Mouse (Mus musculus) neural tube, embryonic 14.5 days (tissue): ENCODE results near the gene C330021F23Rik. TPM values are rescaled to one million over a fixed set of nuclear protein-coding genes. Genes with fewer than 3 reads are reported as not detected.

Source experiments
- ATAC-seq: fragments of 200-750 bp; cut with Nextera tagmentation; 2 replicates; pipeline ENCODE4 v1.8.0; 2017; ENCODE audit warnings: low read depth, mild to moderate bottlenecking, moderate TSS enrichment, moderate library complexity
- H3K27ac ChIP-seq: fragments of 300-500 bp; sonication (generic); 2 replicates; pipeline ENCODE4 v1.5.1; 2014; ENCODE audit warnings: low read depth, mild to moderate bottlenecking, control low read depth, low read length, moderate library complexity, mixed read lengths
- H3K27me3 ChIP-seq: fragments of 300-500 bp; sonication (generic); 2 replicates; pipeline ENCODE4 v1.6.1; 2014; ENCODE audit warnings: low read length; ENCODE audit not compliant: control insufficient read depth, insufficient read depth
- H3K36me3 ChIP-seq: fragments of 300-500 bp; sonication (generic); 2 replicates; pipeline ENCODE4 v1.6.1; 2014; ENCODE audit warnings: low read length, mixed read lengths; ENCODE audit not compliant: control insufficient read depth, insufficient read depth
- H3K4me1 ChIP-seq: fragments of 300-500 bp; sonication (generic); 2 replicates; pipeline ENCODE4 v1.6.1; 2014; ENCODE audit warnings: low read length; ENCODE audit not compliant: control insufficient read depth, insufficient read depth
- H3K4me2 ChIP-seq: fragments of 300-500 bp; sonication (generic); 2 replicates; pipeline ENCODE4 v1.6.1; 2014; ENCODE audit warnings: mild to moderate bottlenecking, low read depth, low read length, control low read depth
- H3K4me3 ChIP-seq: fragments of 300-500 bp; sonication (generic); 2 replicates; pipeline ENCODE4 v1.5.1; 2014; ENCODE audit warnings: low read depth, low read length, control low read depth, mixed read lengths
- H3K9ac ChIP-seq: fragments of 300-500 bp; sonication (generic); replicated peaks from 2 replicates; pipeline ENCODE4 v1.6.1; 2014; ENCODE audit warnings: low read depth, mild to moderate bottlenecking, control low read depth, low read length, mixed read lengths
- H3K9me3 ChIP-seq: fragments of 300-500 bp; sonication (generic); 2 replicates; pipeline ENCODE4 v1.6.1; 2016; ENCODE audit warnings: low read length; ENCODE audit not compliant: control insufficient read depth
- WGBS: fragments of 180-500 bp; shearing (Covaris S2); extraction: QIAGEN DNeasy Blood & Tissue Kit; methylation state at CpG from one replicate; pipeline ENCODE4 v1.1.7; 2014; 5-methylcytosine and 5-hydroxymethylcytosine counted together
- polyA plus RNA-seq: library from polyadenylated mRNA; unstranded; fragments of >200 nt; fragmentation: Nextera tagmentation; extraction: Ambion mirVana; gene quantifications from 2 replicates; pipeline ENCODE4 v1.2.1, GENCODE M21; 2014

The C330021F23Rik gene
- polyA plus RNA-seq, result 0.60 TPM in 1 of 2 replicates, not detected in the other

DNA sequence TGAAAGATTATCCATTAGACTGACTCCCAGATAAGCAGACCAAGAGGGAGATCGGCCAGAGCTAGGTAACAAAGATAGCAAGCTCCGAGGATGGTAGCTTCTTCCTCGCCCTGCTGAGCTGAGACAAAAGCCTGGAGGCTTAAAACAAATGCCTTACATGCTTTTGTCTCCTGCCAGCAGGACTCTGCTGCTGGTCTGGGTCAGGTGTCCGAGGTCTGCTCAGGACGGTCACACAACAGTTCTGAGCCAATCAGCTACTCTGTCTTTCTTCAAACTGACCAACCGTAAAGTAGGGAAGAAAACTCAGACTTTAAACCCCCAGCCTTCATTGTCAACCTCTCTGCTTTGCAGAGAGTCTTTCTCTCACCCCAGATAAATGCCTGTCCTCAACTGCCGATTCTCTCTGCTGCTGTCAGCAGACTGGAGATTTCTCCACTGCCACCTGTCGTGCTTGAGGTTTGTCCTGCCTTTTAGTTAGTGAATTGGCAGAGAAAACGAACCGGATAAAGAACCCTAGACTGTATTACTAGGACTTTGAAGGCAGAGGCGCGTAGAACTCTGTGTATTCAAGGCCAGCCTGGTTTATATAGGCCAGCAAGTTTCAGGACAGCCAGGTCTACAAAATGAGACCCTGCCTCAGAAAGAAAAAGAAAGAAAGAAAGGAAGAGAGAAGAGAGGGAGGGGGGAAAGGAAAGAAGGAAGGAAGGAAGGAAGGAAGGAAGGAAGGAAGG, at the start of gene C330021F23Rik:
C330021F23Rik (plus strand) TSS at position 350 of the 731 bp plus-strand sequence.
- WGBS, result 1% methylated on average over 12 of the region's 12 CpGs
- Histone ChIP-seq H3K4me3 (0 out of 2 replicates have a peak within 1 kb of the TSS, but pooled peaks have one; percentile 4), H3K9me3 (no peaks in the 10 kb centered on the region), H3K27me3 (no peaks in the 10 kb centered on the region), H3K27ac (no peak within 1 kb of the TSS), H3K4me2 (peak within 1 kb of the TSS; percentile 30; the same call in 1 of the 2 replicates), H3K4me1 (0 out of 2 replicates have a peak, but pooled peaks cover 3% of the 10 kb centered on the region), H3K9ac (no peak within 1 kb of the TSS), H3K36me3 (no peaks in the 10 kb centered on the region)
- peak; percentile 41; the same call in 1 of the 2 replicates for ATAC-seq

- ATAC-seq, result no peak
- WGBS, result 92% methylated on average over 13 of the region's 13 CpGs
- no peaks in the 10 kb centered on the region for H3K27me3 ChIP-seq
- H3K27ac ChIP-seq, result no peak overlapping the region
- H3K36me3 ChIP-seq, result peaks cover 32% of the 10 kb centered on the region
- no peak overlapping the region for H3K4me3 ChIP-seq
- H3K4me1 ChIP-seq, result no peaks in the 10 kb centered on the region
- no peak overlapping the region for H3K9ac ChIP-seq
- H3K9me3 ChIP-seq, result no peaks in the 10 kb centered on the region
- H3K4me2 ChIP-seq, result no peak overlapping the region
These were observed 45.6 kb upstream of the C330021F23Rik start for GRCm38 (mm10) chr8:3522007-3522697.

DNA sequence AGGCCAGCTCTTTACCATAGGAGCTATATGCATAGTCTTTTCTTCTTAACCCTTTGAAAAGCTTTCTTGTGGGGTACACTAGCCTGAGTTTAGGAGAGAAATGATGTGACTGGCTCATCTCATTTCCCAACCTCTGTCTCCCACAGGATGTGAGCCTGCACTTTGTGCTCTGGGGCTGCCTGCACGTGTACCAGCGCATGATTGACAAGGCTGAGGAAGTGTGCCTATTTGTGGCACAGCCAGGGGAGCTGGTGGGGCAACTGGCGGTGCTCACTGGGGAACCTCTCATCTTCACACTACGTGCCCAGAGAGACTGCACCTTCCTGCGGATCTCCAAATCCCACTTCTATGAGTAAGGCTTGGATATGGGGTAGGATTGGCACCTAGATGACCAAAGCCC, 37.0 kb upstream of the C330021F23Rik start:
- H3K27ac ChIP-seq, result no peak overlapping the region
- 95% methylated on average over 5 of the region's 5 CpGs for WGBS
- no peak overlapping the region for H3K4me2 ChIP-seq
- no peaks in the 10 kb centered on the region for H3K4me1 ChIP-seq
- H3K9me3 ChIP-seq, result no peaks in the 10 kb centered on the region
- H3K27me3 ChIP-seq, result no peaks in the 10 kb centered on the region
- H3K4me3 ChIP-seq, result no peak overlapping the region
- H3K9ac ChIP-seq, result no peak overlapping the region
- ATAC-seq, result no peak
- peaks cover 20% of the 10 kb centered on the region for H3K36me3 ChIP-seq

GRCm38 (mm10) chr8:3531936-3532335, 35.9 kb upstream of the C330021F23Rik start:
- 93% methylated on average over 18 of the region's 18 CpGs for WGBS
- H3K36me3 ChIP-seq, result peaks cover 24% of the 10 kb centered on the region
- H3K27ac ChIP-seq, result no peak overlapping the region
- no peak for ATAC-seq
- no peak overlapping the region for H3K4me3 ChIP-seq
- no peaks in the 10 kb centered on the region for H3K27me3 ChIP-seq
- no peaks in the 10 kb centered on the region for H3K9me3 ChIP-seq
- H3K9ac ChIP-seq, result no peak overlapping the region
- no peak overlapping the region for H3K4me2 ChIP-seq
- no peaks in the 10 kb centered on the region for H3K4me1 ChIP-seq

- Histone ChIP-seq H3K4me1 (no peaks in the 10 kb centered on the region), H3K36me3 (peaks cover 39% of the 10 kb centered on the region), H3K9ac (no peak overlapping the region), H3K4me2 (no peak overlapping the region), H3K27me3 (no peaks in the 10 kb centered on the region), H3K27ac (no peak overlapping the region), H3K9me3 (no peaks in the 10 kb centered on the region), H3K4me3 (no peak overlapping the region)
- WGBS, result 65% methylated on average over 15 of the region's 15 CpGs
- no peak for ATAC-seq
These were observed 31.5 kb upstream of the C330021F23Rik start for GRCm38 (mm10) chr8:3536053-3536841.

DNA sequence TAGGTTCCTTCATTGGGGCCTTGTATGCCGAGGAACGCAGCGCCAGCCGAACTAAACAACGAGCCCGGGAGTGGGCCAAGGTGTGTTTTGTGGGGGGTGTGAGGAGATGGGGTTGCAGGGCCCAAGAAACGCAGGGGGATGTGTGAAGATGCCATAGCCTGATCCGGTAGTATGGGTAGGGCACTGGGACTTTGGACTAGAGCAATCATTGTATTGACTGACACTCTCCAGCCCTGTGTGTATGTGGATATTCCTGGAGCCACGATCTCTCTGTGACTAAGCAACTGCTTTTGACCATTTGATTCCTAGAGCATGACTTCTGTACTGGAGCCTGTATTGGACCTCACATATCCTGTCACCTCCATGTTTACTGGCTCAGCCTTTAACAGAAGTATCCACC, 30.9 kb upstream of the C330021F23Rik start:
- Histone ChIP-seq H3K9me3 (no peaks in the 10 kb centered on the region), H3K36me3 (peaks cover 32% of the 10 kb centered on the region), H3K27me3 (no peaks in the 10 kb centered on the region), H3K4me1 (no peaks in the 10 kb centered on the region), H3K4me3 (no peak overlapping the region), H3K9ac (no peak overlapping the region), H3K4me2 (no peak overlapping the region), H3K27ac (no peak overlapping the region)
- whole genome bisulfite sequencing, result 94% methylated on average over 9 of the region's 9 CpGs
- ATAC-seq, result no peak

GRCm38 (mm10) chr8:3537666-3538065, 30.1 kb upstream of the C330021F23Rik start:
- WGBS, result 94% methylated on average over 26 of the region's 26 CpGs
- no peak overlapping the region for H3K4me3 ChIP-seq
- no peaks in the 10 kb centered on the region for H3K27me3 ChIP-seq
- no peak overlapping the region for H3K27ac ChIP-seq
- H3K9ac ChIP-seq, result no peak overlapping the region
- H3K36me3 ChIP-seq, result peaks cover 34% of the 10 kb centered on the region
- no peak for ATAC-seq
- H3K4me2 ChIP-seq, result no peak overlapping the region
- no peaks in the 10 kb centered on the region for H3K9me3 ChIP-seq
- no peaks in the 10 kb centered on the region for H3K4me1 ChIP-seq

- H3K9ac ChIP-seq, result no peak overlapping the region
- peaks cover 37% of the 10 kb centered on the region for H3K36me3 ChIP-seq
- H3K4me1 ChIP-seq, result no peaks in the 10 kb centered on the region
- H3K9me3 ChIP-seq, result no peaks in the 10 kb centered on the region
- 91% methylated on average over 7 of the region's 7 CpGs for WGBS
- no peak overlapping the region for H3K4me2 ChIP-seq
- H3K27me3 ChIP-seq, result no peaks in the 10 kb centered on the region
- H3K27ac ChIP-seq, result no peak overlapping the region
- H3K4me3 ChIP-seq, result no peak overlapping the region
- no peak for ATAC-seq
These were observed 28.6 kb upstream of the C330021F23Rik start for GRCm38 (mm10) chr8:3539146-3539545.
